Mouse (Mus musculus) myocyte (in vitro differentiated cells): ENCODE measurements around the gene Sec22c. TPM values are rescaled to one million over a fixed set of nuclear protein-coding genes. Genes with fewer than 3 reads are reported as not detected.
A peak's percentile ranks its signal among the peaks of the same experiment; 100 is the strongest.

ENCODE experiments used
- H3K27me3 ChIP-seq: one replicate; pipeline ENCODE4 v1.6.1; 2011; ENCODE audit not compliant: control insufficient read depth, insufficient read depth, insufficient read length
- H3K36me3 ChIP-seq: one replicate; pipeline ENCODE4 v1.6.1; 2011; ENCODE audit not compliant: control insufficient read depth, insufficient read depth
- H3K4me2 ChIP-seq: one replicate; pipeline ENCODE4 v1.6.1; 2011; ENCODE audit warnings: low read depth, control low read depth
- H3K4me3 ChIP-seq: one replicate; pipeline ENCODE4 v1.5.1; 2011; ENCODE audit warnings: mild to moderate bottlenecking, control low read depth, moderate library complexity
- H3K79me2 ChIP-seq: one replicate; pipeline ENCODE4 v1.6.1; 2011; ENCODE audit not compliant: control insufficient read depth, insufficient read depth
- H3ac ChIP-seq: one replicate; pipeline ENCODE4 v1.6.1; 2011; ENCODE audit not compliant: control insufficient read depth, insufficient read length
- CEBPB ChIP-seq: IDR thresholded peaks from 2 replicates; pipeline ENCODE4 v1.6.1; 2011; ENCODE audit warnings: mild to moderate bottlenecking, moderate library complexity; ENCODE audit not compliant: poor library complexity, insufficient read depth, severe bottlenecking
- E2F4 ChIP-seq: IDR thresholded peaks from one replicate; pipeline ENCODE4 v1.6.1; 2011; ENCODE audit warnings: mild to moderate bottlenecking, control low read depth, moderate library complexity; ENCODE audit not compliant: insufficient read depth
- MAX ChIP-seq: IDR thresholded peaks from one replicate; pipeline ENCODE4 v1.6.1; 2011; ENCODE audit warnings: low read depth, mild to moderate bottlenecking, control low read depth
- MYOD1 ChIP-seq, 3 experiments: IDR thresholded peaks; one replicate each; pipeline ENCODE4 v1.6.1; 2011; ENCODE audit warnings: control low read depth in 2 of 3, low read depth in 2 of 3, mild to moderate bottlenecking in 2 of 3, moderate library complexity in 1 of 3; ENCODE audit not compliant: insufficient read length in 2 of 3, control insufficient read depth in 1 of 3
- MYOG ChIP-seq, 3 experiments: IDR thresholded peaks; one replicate each; pipeline ENCODE4 v1.6.1; 2011; ENCODE audit warnings: control low read depth in 2 of 3, low read depth in 2 of 3, mild to moderate bottlenecking in 2 of 3; ENCODE audit not compliant: insufficient read length in 2 of 3, control insufficient read depth in 1 of 3, insufficient read depth in 1 of 3
- POLR2A ChIP-seq: IDR thresholded peaks from one replicate; pipeline ENCODE4 v1.6.1; 2011; ENCODE audit warnings: low read depth, mild to moderate bottlenecking, control low read depth, moderate library complexity; ENCODE audit not compliant: insufficient read length
- POLR2AphosphoS2 ChIP-seq: IDR thresholded peaks from one replicate; pipeline ENCODE4 v1.6.1; 2011; ENCODE audit warnings: low read depth, control low read depth; ENCODE audit not compliant: insufficient read length
- REST ChIP-seq: IDR thresholded peaks from one replicate; pipeline ENCODE4 v1.6.1; 2011; ENCODE audit warnings: mild to moderate bottlenecking, control low read depth, moderate library complexity; ENCODE audit not compliant: insufficient read depth, insufficient read length
- SRF ChIP-seq: IDR thresholded peaks from one replicate; pipeline ENCODE4 v1.6.1; 2011; ENCODE audit warnings: low read depth; ENCODE audit not compliant: control insufficient read depth, insufficient read length
- TCF12 ChIP-seq: IDR thresholded peaks from one replicate; pipeline ENCODE4 v1.6.1; 2011; ENCODE audit warnings: mild to moderate bottlenecking, control low read depth; ENCODE audit not compliant: poor library complexity, insufficient read depth, severe bottlenecking
- TCF3 ChIP-seq: IDR thresholded peaks from one replicate; pipeline ENCODE4 v1.6.1; 2011; ENCODE audit warnings: low read depth, control low read depth; ENCODE audit not compliant: insufficient read length
- USF1 ChIP-seq: IDR thresholded peaks from one replicate; pipeline ENCODE4 v1.6.1; 2011; ENCODE audit warnings: low read depth, mild to moderate bottlenecking, control low read depth, moderate library complexity
- polyA plus RNA-seq: library from polyadenylated mRNA; unstranded; fragments of >200 nt; fragmentation: generic; extraction: Trizol; gene quantifications from one replicate; pipeline ENCODE4 v1.2.1, GENCODE M21; 2012; ENCODE audit warnings: missing spikeins

The Sec22c gene
- polyA plus RNA-seq, 1 experiment, result 6.2 TPM

DNA sequence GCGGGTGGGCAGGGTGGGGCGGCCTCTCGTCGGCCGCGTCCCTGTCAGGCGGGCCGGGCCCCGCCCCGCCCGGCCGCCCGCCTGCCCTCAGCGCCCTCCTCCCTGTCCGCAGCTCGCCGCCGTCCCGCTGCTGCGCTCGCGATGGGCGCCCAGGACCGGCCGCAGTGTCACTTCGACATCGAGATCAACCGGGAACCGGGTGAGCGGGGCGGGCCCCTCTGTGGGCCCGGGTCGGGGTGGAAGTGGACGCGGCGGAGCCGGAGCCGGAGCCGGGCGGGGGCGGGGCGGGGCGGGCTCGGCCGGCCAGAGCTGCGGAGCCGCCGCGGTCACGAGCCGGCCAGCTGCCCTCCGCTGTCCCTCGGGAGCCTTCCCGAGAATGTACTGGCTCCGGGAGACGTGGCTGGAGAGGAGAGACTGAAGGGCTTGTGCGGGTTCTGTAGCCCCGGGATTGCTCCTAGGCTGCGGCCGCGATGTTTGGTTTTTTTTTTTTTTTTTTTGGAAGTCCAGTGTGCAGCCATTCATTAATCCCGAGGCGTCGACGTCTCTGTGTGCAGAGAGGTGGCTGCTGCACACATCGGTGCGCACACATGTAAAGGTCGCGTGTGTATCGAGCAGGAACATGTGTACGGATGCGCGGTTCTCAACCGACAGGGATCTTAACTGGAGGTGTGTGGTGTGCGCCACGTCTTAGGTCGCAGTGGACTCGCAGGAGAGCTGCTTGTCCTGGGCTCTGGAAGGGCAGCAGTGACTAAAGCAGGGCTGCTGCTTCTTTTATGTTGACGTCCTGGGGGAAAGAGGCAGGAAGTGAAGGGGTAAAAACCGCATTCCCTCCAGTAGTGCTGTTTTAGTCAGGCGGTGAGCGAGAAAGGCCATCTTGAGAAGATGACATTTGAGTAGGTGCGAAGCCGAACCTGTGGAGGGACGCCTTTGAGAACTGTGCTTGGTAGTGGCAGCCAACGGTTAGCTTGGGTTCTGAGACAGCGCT lies 14.3 kb upstream of the Sec22c start:
- no peaks in the 10 kb centered on the region for H3K36me3 ChIP-seq
- H3K4me3 ChIP-seq, result peak overlapping the region; percentile 80
- H3K79me2 ChIP-seq, result peaks cover 52% of the 10 kb centered on the region
- peak overlapping the region; percentile 90 for H3K4me2 ChIP-seq
- no peak for TF ChIP-seq CEBPB
- TF ChIP-seq MYOG (IDR thresholded peaks at IDR 0.05; ENCODE audit: control insufficient read depth in 1 of 3, insufficient read depth in 1 of 3, insufficient read length in 2 of 3, low read depth in 2 of 3), result peak in 1 of 3 experiments; percentile 34
- TF ChIP-seq TCF3, result no peak
- TF ChIP-seq SRF, result no peak
- no peak for TF ChIP-seq POLR2AphosphoS2
- peak; percentile 15 for TF ChIP-seq POLR2A
- peak in 2 of 3 experiments; percentile 16 to 41 for TF ChIP-seq MYOD1 (IDR thresholded peaks at IDR 0.05; ENCODE audit: control insufficient read depth in 1 of 3, insufficient read length in 2 of 3, low read depth in 2 of 3)
- H3K27me3 ChIP-seq, result no peaks in the 10 kb centered on the region
- H3ac ChIP-seq, result peak overlapping the region; percentile 68

DNA sequence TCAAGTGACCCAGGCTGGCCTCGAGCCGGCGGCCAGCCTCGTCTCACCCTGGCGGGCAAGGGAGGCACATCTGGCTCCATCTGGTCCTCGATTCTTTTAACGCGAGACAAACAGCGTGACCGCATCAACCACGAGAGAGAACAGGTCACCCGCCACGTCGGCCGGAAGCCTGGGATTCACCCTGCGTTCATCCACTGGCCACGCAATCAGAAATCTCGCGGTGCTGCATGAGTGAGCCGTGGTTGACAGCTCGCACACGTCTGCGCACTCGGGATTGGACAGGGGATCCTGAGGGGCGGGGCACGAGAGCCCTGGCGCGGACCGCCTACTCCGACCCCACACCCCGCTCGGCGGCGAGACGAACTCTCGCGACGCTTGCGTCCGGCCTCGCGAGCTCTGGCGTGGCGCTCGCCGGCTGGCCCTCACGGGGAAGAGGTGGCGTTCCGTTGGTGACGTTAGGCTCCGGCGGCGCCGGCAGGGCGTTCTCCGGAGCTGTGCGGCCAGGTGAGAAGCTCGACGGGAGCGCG lies 13.6 kb upstream of the Sec22c start, which contains the start of gene Nktr:
Gene Nktr, plus strand, starts transcription at position 378 of the 527 bp plus-strand sequence.
- peak within 1 kb of the TSS; percentile 68 for H3ac ChIP-seq
- H3K36me3 ChIP-seq, result no peaks in the 10 kb centered on the region
- H3K4me2 ChIP-seq, result peak within 1 kb of the TSS; percentile 90
- H3K79me2 ChIP-seq, result peaks cover 44% of the 10 kb centered on the region
- TF ChIP-seq SRF, result peak; percentile 73
- peak; percentile 85 for TF ChIP-seq POLR2A
- TF ChIP-seq MYOD1 (IDR thresholded peaks at IDR 0.05; ENCODE audit: control insufficient read depth in 1 of 3, insufficient read length in 2 of 3, low read depth in 2 of 3), result no peak
- TF ChIP-seq MAX, result no peak
- no peak for TF ChIP-seq TCF3
- TF ChIP-seq CEBPB, result no peak
- no peak for TF ChIP-seq USF1
- no peak for TF ChIP-seq REST
- TF ChIP-seq POLR2AphosphoS2, result peak; percentile 89
- no peak for TF ChIP-seq E2F4
- TF ChIP-seq TCF12, result no peak
- no peak for TF ChIP-seq MYOG (IDR thresholded peaks at IDR 0.05; ENCODE audit: control insufficient read depth in 1 of 3, insufficient read depth in 1 of 3, insufficient read length in 2 of 3, low read depth in 2 of 3)
- H3K27me3 ChIP-seq, result no peaks in the 10 kb centered on the region
- peak within 1 kb of the TSS; percentile 80 for H3K4me3 ChIP-seq

- Histone ChIP-seq H3K79me2 (peaks cover 37% of the 10 kb centered on the region), H3K27me3 (no peaks in the 10 kb centered on the region), H3K36me3 (peaks cover 6% of the 10 kb centered on the region), H3K4me3 (peak overlapping the region; percentile 80), H3ac (peak overlapping the region; percentile 68), H3K4me2 (peak overlapping the region; percentile 86)
- no peak for TF ChIP-seq MAX
- no peak for TF ChIP-seq MYOG (IDR thresholded peaks at IDR 0.05; ENCODE audit: control insufficient read depth in 1 of 3, insufficient read depth in 1 of 3, insufficient read length in 2 of 3, low read depth in 2 of 3)
- no peak for TF ChIP-seq MYOD1 (IDR thresholded peaks at IDR 0.05; ENCODE audit: control insufficient read depth in 1 of 3, insufficient read length in 2 of 3, low read depth in 2 of 3)
- no peak for TF ChIP-seq TCF12
- TF ChIP-seq POLR2A, result no peak
- no peak for TF ChIP-seq REST
- TF ChIP-seq TCF3, result no peak
- no peak for TF ChIP-seq POLR2AphosphoS2
- TF ChIP-seq SRF, result no peak
Observed at GRCm38 (mm10) chr9:121718070-121718705, 12.9 kb upstream of the Sec22c start.

- Histone ChIP-seq H3K27me3 (no peaks in the 10 kb centered on the region), H3ac (no peak overlapping the region), H3K4me3 (no peak overlapping the region), H3K4me2 (no peak overlapping the region), H3K79me2 (peaks cover 30% of the 10 kb centered on the region), H3K36me3 (peaks cover 16% of the 10 kb centered on the region)
- TF ChIP-seq MYOD1 (IDR thresholded peaks at IDR 0.05; ENCODE audit: control insufficient read depth in 1 of 3, insufficient read length in 2 of 3, low read depth in 2 of 3) (no peak), MAX (no peak), E2F4 (no peak), CEBPB (no peak), POLR2AphosphoS2 (no peak), POLR2A (no peak), USF1 (no peak), TCF12 (no peak), TCF3 (no peak), MYOG (IDR thresholded peaks at IDR 0.05; ENCODE audit: control insufficient read depth in 1 of 3, insufficient read depth in 1 of 3, insufficient read length in 2 of 3, low read depth in 2 of 3) (no peak)
Observed at GRCm38 (mm10) chr9:121717048-121717447, 11.8 kb upstream of the Sec22c start.
